Mouse (Mus musculus) bone marrow macrophage, adult 2 months (primary cell): ENCODE results near the gene Rpl6. TPM values are rescaled to one million over a fixed set of nuclear protein-coding genes. Genes with fewer than 3 reads are reported as not detected.

ENCODE experiments used
- H3K27ac ChIP-seq: 2 replicates; pipeline ENCODE4 v1.5.1; 2012; ENCODE audit warnings: low read depth, low read length; ENCODE audit not compliant: insufficient read depth
- H3K4me1 ChIP-seq: 2 replicates; pipeline ENCODE4 v1.6.1; 2012; ENCODE audit warnings: low read length; ENCODE audit not compliant: control insufficient read depth, insufficient read depth
- H3K4me3 ChIP-seq: 2 replicates; pipeline ENCODE4 v1.5.1; 2012; ENCODE audit warnings: mild to moderate bottlenecking, low read length, moderate library complexity; ENCODE audit not compliant: insufficient read depth
- CTCF ChIP-seq: IDR thresholded peaks from 2 replicates; pipeline ENCODE4 v1.5.1; 2012; ENCODE audit warnings: low read depth, mild to moderate bottlenecking, low read length, moderate library complexity
- POLR2A ChIP-seq: IDR thresholded peaks from 2 replicates; pipeline ENCODE4 v1.6.1; 2012; ENCODE audit warnings: mild to moderate bottlenecking, low read depth, low read length, borderline replicate concordance
- polyA plus RNA-seq: library from polyadenylated mRNA; stranded (reverse); fragments of >200 nt; gene quantifications from 2 replicates; pipeline ENCODE4 v1.2.4, GENCODE M21; 2012; ENCODE audit not compliant: missing spikeins, insufficient read depth, insufficient read length

Gene Rpl6
- polyA plus RNA-seq = 1,191 and 1,194 TPM in 2 replicates

- H3K4me1 ChIP-seq = peaks cover 10% of the 10 kb centered on the region
- H3K4me3 ChIP-seq = peak within 1 kb of the TSS; percentile 94
- TF ChIP-seq CTCF (no peak), POLR2A (peak; percentile 49; the same call in 1 of the 2 replicates)
- H3K27ac ChIP-seq = peak within 1 kb of the TSS; percentile 65
Measured at GRCm38 (mm10) chr5:121204132-121205089, at the start of gene Rpl6. Gene Rpl6, plus strand, starts transcription at chr5:121204481.

DNA sequence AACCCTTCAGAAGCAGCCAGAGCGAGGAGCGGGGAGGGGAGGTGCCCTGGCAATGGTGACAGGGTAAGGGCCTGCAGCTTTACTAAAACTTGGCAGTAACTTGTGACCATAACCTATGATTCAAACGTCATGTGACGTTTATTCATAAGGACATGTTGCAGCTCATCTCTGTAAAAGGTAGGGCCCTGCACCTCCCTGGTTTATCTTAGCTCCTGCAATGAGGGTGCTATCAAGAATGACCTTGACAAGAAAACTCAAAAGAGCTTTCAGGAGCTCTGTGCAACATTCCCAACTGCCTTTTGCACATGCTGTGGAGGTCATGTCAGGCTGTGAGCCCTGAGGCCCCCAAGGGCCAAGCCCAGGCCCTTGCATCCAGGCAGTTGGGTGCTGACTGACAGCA, 48.2 kb upstream of the Rpl6 start:
- Histone ChIP-seq H3K4me1 (peaks cover 14% of the 10 kb centered on the region), H3K4me3 (no peak overlapping the region), H3K27ac (no peak overlapping the region)
- TF ChIP-seq CTCF (no peak), POLR2A (no peak)

DNA sequence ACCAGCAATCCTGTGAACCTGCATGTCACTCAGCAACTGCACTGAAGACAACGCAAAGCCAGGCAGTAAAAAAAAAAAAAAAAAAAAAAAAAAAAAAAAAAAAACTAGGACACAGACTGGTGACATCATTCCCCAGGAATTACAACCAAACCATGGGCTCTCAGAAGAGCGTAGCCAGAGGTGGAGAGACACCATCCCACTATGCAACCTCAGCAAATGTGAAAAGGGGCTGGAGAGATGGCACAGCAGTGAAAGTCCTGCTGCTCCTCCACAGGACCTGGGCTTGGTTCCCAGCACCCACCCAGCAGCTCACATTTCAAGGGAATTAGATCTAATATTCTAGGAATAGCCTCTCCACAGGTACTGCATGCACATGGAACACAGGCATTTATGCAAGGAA, 47.3 kb upstream of the Rpl6 start:
- TF ChIP-seq POLR2A (no peak), CTCF (no peak)
- no peak overlapping the region for H3K27ac ChIP-seq
- no peak overlapping the region for H3K4me3 ChIP-seq
- peaks cover 14% of the 10 kb centered on the region for H3K4me1 ChIP-seq

GRCm38 (mm10) chr5:121157489-121157888, 46.8 kb upstream of the Rpl6 start:
- H3K4me3 ChIP-seq = no peak overlapping the region
- peaks cover 14% of the 10 kb centered on the region for H3K4me1 ChIP-seq
- TF ChIP-seq POLR2A (no peak), CTCF (no peak)
- H3K27ac ChIP-seq = no peak overlapping the region

DNA sequence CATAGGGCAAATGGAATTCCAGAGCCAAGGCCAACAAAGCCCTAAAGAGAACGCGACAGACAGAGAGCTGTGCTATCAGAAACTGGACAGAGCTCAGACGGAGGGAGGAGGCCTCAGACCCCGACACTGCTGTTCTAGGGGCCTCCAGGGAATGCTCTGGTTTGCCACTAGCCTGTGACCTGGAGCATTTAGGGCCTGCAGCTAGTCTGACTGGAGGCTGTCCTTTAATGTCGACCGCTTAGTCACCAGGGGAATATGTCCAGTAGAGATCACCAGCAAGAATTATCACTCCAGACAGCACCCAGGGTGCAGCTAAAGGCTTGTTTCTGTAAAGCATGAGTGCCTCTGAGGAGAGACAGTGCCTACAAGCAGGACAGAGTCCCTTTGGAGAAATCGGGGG, 45.3 kb upstream of the Rpl6 start:
- TF ChIP-seq CTCF = no peak
- TF ChIP-seq POLR2A = no peak
- no peak overlapping the region for H3K27ac ChIP-seq
- H3K4me3 ChIP-seq = no peak overlapping the region
- H3K4me1 ChIP-seq = peaks cover 14% of the 10 kb centered on the region

DNA sequence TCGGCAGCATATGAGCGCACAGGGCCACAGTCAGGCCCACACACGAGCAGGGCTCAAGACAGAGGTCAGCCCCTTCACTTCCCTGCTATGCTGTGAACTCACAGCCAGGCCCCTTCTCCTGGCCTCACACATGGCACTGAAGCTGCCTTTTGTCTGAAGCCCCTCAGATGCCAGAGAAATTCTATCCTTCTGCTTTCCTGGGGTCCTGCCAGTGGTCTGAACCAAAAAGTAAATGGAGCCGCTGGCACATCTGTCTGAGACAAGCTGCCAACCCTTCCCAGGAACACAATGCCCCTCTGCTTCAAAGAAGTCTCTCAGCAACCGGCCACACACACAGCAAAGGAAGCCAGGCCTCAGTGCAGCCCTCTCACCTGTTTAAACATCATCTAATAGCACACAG, 42.0 kb upstream of the Rpl6 start:
- TF ChIP-seq CTCF (no peak), POLR2A (no peak)
- no peak overlapping the region for H3K4me3 ChIP-seq
- no peak overlapping the region for H3K27ac ChIP-seq
- H3K4me1 ChIP-seq = peaks cover 1% of the 10 kb centered on the region; the same call in 1 of the 2 replicates

- Histone ChIP-seq H3K27ac (no peak overlapping the region), H3K4me1 (no peaks in the 10 kb centered on the region; the same call in 1 of the 2 replicates), H3K4me3 (no peak overlapping the region)
- TF ChIP-seq CTCF (no peak), POLR2A (no peak)
Measured at GRCm38 (mm10) chr5:121162923-121163322, 41.4 kb upstream of the Rpl6 start.

- TF ChIP-seq CTCF = no peak
- TF ChIP-seq POLR2A = no peak
- Histone ChIP-seq H3K4me1 (no peaks in the 10 kb centered on the region), H3K4me3 (no peak overlapping the region), H3K27ac (no peak overlapping the region)
Measured at GRCm38 (mm10) chr5:121166884-121167283, 37.4 kb upstream of the Rpl6 start.

GRCm38 (mm10) chr5:121169588-121169987, 34.7 kb upstream of the Rpl6 start:
- no peaks in the 10 kb centered on the region for H3K4me1 ChIP-seq
- no peak for TF ChIP-seq POLR2A
- no peak for TF ChIP-seq CTCF
- no peak overlapping the region for H3K27ac ChIP-seq
- no peak overlapping the region for H3K4me3 ChIP-seq

GRCm38 (mm10) chr5:121172835-121173234, 31.4 kb upstream of the Rpl6 start:
- Histone ChIP-seq H3K4me3 (no peak overlapping the region), H3K27ac (no peak overlapping the region), H3K4me1 (peaks cover 2% of the 10 kb centered on the region; the same call in 1 of the 2 replicates)
- TF ChIP-seq CTCF (no peak), POLR2A (no peak)
